ENCODE assay signal across 8 mouse cellular contexts in the genomic region with DNA sequence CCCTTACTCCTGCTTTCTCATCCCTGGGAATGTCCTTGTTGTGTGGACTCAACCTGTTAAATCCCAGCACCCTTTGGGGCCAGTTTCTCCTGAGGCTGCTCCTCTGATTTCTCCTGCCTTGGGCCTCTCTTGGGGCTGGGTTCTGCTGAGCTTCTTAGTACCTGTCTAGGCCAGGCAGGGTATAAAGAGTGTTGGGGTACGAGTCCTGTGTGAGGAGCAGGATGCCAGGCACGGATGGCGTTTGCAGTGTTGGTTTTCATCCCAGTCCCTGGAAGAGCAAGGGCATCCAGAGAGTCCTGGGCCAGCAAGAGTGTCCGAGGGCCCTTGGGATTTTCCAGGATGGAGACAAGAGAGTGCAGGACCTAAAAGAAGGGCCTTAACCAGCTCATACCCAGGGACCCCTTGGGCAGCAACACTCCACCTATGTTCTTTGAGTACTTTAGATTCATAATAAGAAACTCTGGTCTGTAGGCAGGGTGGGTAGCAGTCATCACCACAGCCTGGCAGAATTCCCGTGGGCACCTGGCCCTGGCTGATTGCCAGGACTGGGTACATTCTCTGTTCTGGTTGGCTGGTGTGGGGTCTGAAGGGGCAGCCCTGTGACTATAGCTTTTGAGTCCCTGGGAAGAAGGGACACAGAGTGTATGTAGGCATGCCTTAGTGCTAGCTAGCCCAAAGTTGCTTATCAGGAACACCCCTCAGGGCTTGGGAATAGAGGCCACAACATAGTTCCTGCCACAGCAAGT. TPM values are rescaled to one million over a fixed set of nuclear protein-coding genes. Genes with fewer than 3 reads are reported as not detected.
DNase-seq lines count a peak whose midpoint lies in the region; ATAC-seq and TF ChIP-seq lines count a peak whose summit lies in the region.

No protein-coding gene starts in this region.

- no peak for ATAC-seq in embryonic facial prominence, embryonic 11.5 days (replicated peaks; ENCODE audit: insufficient number of reproducible peaks, low FRiP score, low TSS enrichment, low read depth)
- no peak for ATAC-seq in intestine, embryonic 15.5 days
- ATAC-seq in megakaryocyte progenitor cell, adult 5-6 weeks (replicated peaks; ENCODE audit: poor library complexity), result no peak

- 52% methylated on average over 5 of the region's 5 CpGs for WGBS in liver, adult 2 months
- WGBS in embryonic facial prominence, embryonic 11.5 days, result 77% methylated on average over 5 of the region's 5 CpGs
- 67% methylated on average over 5 of the region's 5 CpGs for WGBS in intestine, embryonic 15.5 days

- no peak overlapping the region for H3K27ac ChIP-seq in liver, adult 2 months (replicated peaks; ENCODE audit: insufficient read depth, low read depth, low read length)
- H3K27ac ChIP-seq in embryonic facial prominence, embryonic 11.5 days (replicated peaks; ENCODE audit: low read depth, low read length), result no peak overlapping the region
- no peak overlapping the region for H3K27ac ChIP-seq in intestine, embryonic 15.5 days

- TF ChIP-seq CTCF in liver, adult 2 months (IDR thresholded peaks at IDR 0.05; ENCODE audit: low read depth, low read length), result no peak

- peak overlapping the region; percentile 88; the same call in 1 of the 2 replicates for H3K9ac ChIP-seq in liver, adult 2 months (ENCODE audit: low read depth, low read length)
- no peak overlapping the region for H3K9ac ChIP-seq in embryonic facial prominence, embryonic 11.5 days (replicated peaks; ENCODE audit: low read length)
- H3K9ac ChIP-seq in intestine, embryonic 15.5 days, result no peak overlapping the region

- no peak for DNase-seq in liver, adult 2 months (ENCODE audit: extremely low read depth, low read depth, low spot score)
- DNase-seq in liver, result no peak
- no peak for DNase-seq in embryonic facial prominence, embryonic 11.5 days (ENCODE audit: low spot score)
- peak; percentile 11 for DNase-seq in lung, postnatal 36 days
- no peak for DNase-seq in spleen, adult 12 weeks (ENCODE audit: low spot score)
- DNase-seq in urinary bladder, postnatal 14 days (ENCODE audit: low spot score), result no peak

- no peak overlapping the region for H3K4me3 ChIP-seq in liver, adult 2 months (ENCODE audit: insufficient read depth, low read depth, low read length)
- H3K4me3 ChIP-seq in embryonic facial prominence, embryonic 11.5 days (ENCODE audit: low read depth, low read length), result peak overlapping the region; percentile 69; the same call in 1 of the 2 replicates
- no peak overlapping the region for H3K4me3 ChIP-seq in intestine, embryonic 15.5 days (replicated peaks)

- H3K36me3 ChIP-seq in liver, adult 2 months (ENCODE audit: control insufficient read depth, insufficient read depth, low read length), result no peaks in the 10 kb centered on the region
- no peaks in the 10 kb centered on the region for H3K36me3 ChIP-seq in embryonic facial prominence, embryonic 11.5 days (replicated peaks; ENCODE audit: control insufficient read depth, insufficient read depth, low read depth, low read length)
- no peaks in the 10 kb centered on the region for H3K36me3 ChIP-seq in intestine, embryonic 15.5 days

- peaks cover 6% of the 10 kb centered on the region; the same call in 1 of the 2 replicates for H3K79me2 ChIP-seq in liver, adult 2 months (ENCODE audit: control insufficient read depth, insufficient read depth, low read length)

- no peaks in the 10 kb centered on the region for H3K9me3 ChIP-seq in embryonic facial prominence, embryonic 11.5 days (replicated peaks; ENCODE audit: control insufficient read depth, low read length)
- H3K9me3 ChIP-seq in intestine, embryonic 15.5 days, result no peaks in the 10 kb centered on the region

- peak overlapping the region; percentile 94 for H3K4me2 ChIP-seq in embryonic facial prominence, embryonic 11.5 days (ENCODE audit: low read depth, low read length)
- peak overlapping the region; percentile 97 for H3K4me2 ChIP-seq in intestine, embryonic 15.5 days (replicated peaks)

- H3K27me3 ChIP-seq in liver, adult 2 months (ENCODE audit: control insufficient read depth, insufficient read depth, low read length), result no peaks in the 10 kb centered on the region
- peaks cover 18% of the 10 kb centered on the region for H3K27me3 ChIP-seq in embryonic facial prominence, embryonic 11.5 days (ENCODE audit: control insufficient read depth, insufficient read depth, low read length)
- H3K27me3 ChIP-seq in intestine, embryonic 15.5 days (replicated peaks), result peaks cover 24% of the 10 kb centered on the region

- TF ChIP-seq POLR2A in liver, adult 2 months (IDR thresholded peaks at IDR 0.05; ENCODE audit: extremely low read depth, insufficient read depth, low read length), result no peak

- peaks cover 3% of the 10 kb centered on the region; the same call in 1 of the 2 replicates for H3K4me1 ChIP-seq in liver, adult 2 months (ENCODE audit: control insufficient read depth, insufficient read depth, low read length)
- H3K4me1 ChIP-seq in embryonic facial prominence, embryonic 11.5 days (ENCODE audit: control insufficient read depth, insufficient read depth, low read length), result no peaks in the 10 kb centered on the region
- 0 out of 2 replicates have a peak, but pooled peaks cover 5% of the 10 kb centered on the region for H3K4me1 ChIP-seq in intestine, embryonic 15.5 days (replicated peaks)

RNA-seq across cellular contexts. Expression of a gene that starts 1.1 kb away (rescaled TPM):
- total RNA-seq in liver, adult 2 months (2014; rRNA removed), result 11.1 and 13.4 TPM in 2 replicates
- 40.9 and 48.7 TPM in 2 replicates for polyA plus RNA-seq in liver, adult 2 months (2012; rRNA removed)
- polyA plus RNA-seq in embryonic facial prominence, embryonic 11.5 days (2014; fragmentation: Nextera tagmentation; extraction: Ambion mirVana), result 2.2 TPM in 2 replicates
- 2.8 and 3.7 TPM in 2 replicates for polyA plus RNA-seq in intestine, embryonic 15.5 days (2015; fragmentation: Nextera tagmentation; extraction: Ambion mirVana)
- 66.7 and 70.5 TPM in 2 replicates for total RNA-seq in megakaryocyte progenitor cell, adult 5-6 weeks (2015)
- 26.9 and 29.5 TPM in 2 replicates for total RNA-seq in megakaryocyte progenitor cell, adult 5-6 weeks (2017)

RNA-seq across cellular contexts. Expression of a gene that starts 6.5 kb away (rescaled TPM):
- total RNA-seq in liver, adult 2 months (2014; rRNA removed), result 0.13 TPM in 1 of 2 replicates, not detected in the other
- 0.07 and 0.21 TPM in 2 replicates for polyA plus RNA-seq in liver, adult 2 months (2012; rRNA removed)
- not detected in 2 replicates for polyA plus RNA-seq in embryonic facial prominence, embryonic 11.5 days (2014; fragmentation: Nextera tagmentation; extraction: Ambion mirVana)
- 0.18 TPM in 1 of 2 replicates, not detected in the other for polyA plus RNA-seq in intestine, embryonic 15.5 days (2015; fragmentation: Nextera tagmentation; extraction: Ambion mirVana)
- total RNA-seq in megakaryocyte progenitor cell, adult 5-6 weeks (2015), result 11.1 and 12.5 TPM in 2 replicates
- total RNA-seq in megakaryocyte progenitor cell, adult 5-6 weeks (2017), result 21.4 and 24.2 TPM in 2 replicates

RNA-seq across cellular contexts. Expression of a gene that starts 27.0 kb away (rescaled TPM):
- total RNA-seq in liver, adult 2 months (2014; rRNA removed), result 0.18 and 0.54 TPM in 2 replicates
- polyA plus RNA-seq in liver, adult 2 months (2012; rRNA removed), result 6.2 and 9.2 TPM in 2 replicates
- polyA plus RNA-seq in embryonic facial prominence, embryonic 11.5 days (2014; fragmentation: Nextera tagmentation; extraction: Ambion mirVana), result 0.71 TPM in 1 of 2 replicates, not detected in the other
- 2.2 and 3.0 TPM in 2 replicates for polyA plus RNA-seq in intestine, embryonic 15.5 days (2015; fragmentation: Nextera tagmentation; extraction: Ambion mirVana)
- total RNA-seq in megakaryocyte progenitor cell, adult 5-6 weeks (2015), result not detected in 2 replicates
- total RNA-seq in megakaryocyte progenitor cell, adult 5-6 weeks (2017), result 0.27 TPM in 1 of 2 replicates, not detected in the other

RNA-seq across cellular contexts. Expression of a gene that starts 30.5 kb away (rescaled TPM):
- total RNA-seq in liver, adult 2 months (2014; rRNA removed), result 1.7 and 3.6 TPM in 2 replicates
- 8.4 and 8.9 TPM in 2 replicates for polyA plus RNA-seq in liver, adult 2 months (2012; rRNA removed)
- polyA plus RNA-seq in embryonic facial prominence, embryonic 11.5 days (2014; fragmentation: Nextera tagmentation; extraction: Ambion mirVana), result 26.8 and 38.0 TPM in 2 replicates
- polyA plus RNA-seq in intestine, embryonic 15.5 days (2015; fragmentation: Nextera tagmentation; extraction: Ambion mirVana), result 40.9 and 48.2 TPM in 2 replicates
- total RNA-seq in megakaryocyte progenitor cell, adult 5-6 weeks (2015), result 1.5 TPM in 1 of 2 replicates, not detected in the other
- 0.27 TPM in 1 of 2 replicates, not detected in the other for total RNA-seq in megakaryocyte progenitor cell, adult 5-6 weeks (2017)

RNA-seq across cellular contexts. Expression of a gene that starts 31.3 kb away (rescaled TPM):
- total RNA-seq in liver, adult 2 months (2014; rRNA removed), result 30.6 and 36.8 TPM in 2 replicates
- polyA plus RNA-seq in liver, adult 2 months (2012; rRNA removed), result 173 and 181 TPM in 2 replicates
- polyA plus RNA-seq in embryonic facial prominence, embryonic 11.5 days (2014; fragmentation: Nextera tagmentation; extraction: Ambion mirVana), result 12.4 and 14.3 TPM in 2 replicates
- polyA plus RNA-seq in intestine, embryonic 15.5 days (2015; fragmentation: Nextera tagmentation; extraction: Ambion mirVana), result 28.0 and 33.2 TPM in 2 replicates
- 32.8 and 40.9 TPM in 2 replicates for total RNA-seq in megakaryocyte progenitor cell, adult 5-6 weeks (2015)
- 15.3 and 21.3 TPM in 2 replicates for total RNA-seq in megakaryocyte progenitor cell, adult 5-6 weeks (2017)
